Comparison of ENCODE assay signal across 21 mouse cellular contexts in genomic region chr5:120734380-120734990, GRCm38 (mm10). TPM values are rescaled to one million over a fixed set of nuclear protein-coding genes. Genes with fewer than 3 reads are reported as not detected.
A peak's percentile ranks its signal among the peaks of the same experiment; 100 is the strongest.
DNase-seq lines count a peak whose midpoint lies in the region; ATAC-seq and TF ChIP-seq lines count a peak whose summit lies in the region.
"Had no signal": no experiment of that assay in that cellular context is flagged by ENCODE, and none has a peak within 500 bp of the region (broad histone marks: within the 10 kb centered on the region; RNA-seq: fewer than 3 reads in every experiment).

No protein-coding gene starts in this region.

- no peak overlapping the region for H3K4me3 ChIP-seq in cerebellum, adult 2 months (replicated peaks; ENCODE audit: insufficient read depth, low read depth, low read length)
- H3K4me3 ChIP-seq in hindbrain, embryonic 16.5 days (ENCODE audit: low read length) = no peak overlapping the region
- no peak overlapping the region for H3K4me3 ChIP-seq in hindbrain, embryonic 11.5 days (ENCODE audit: low read depth, low read length)
- H3K4me3 ChIP-seq: erythroblast, embryonic 14.5 days; forebrain, embryonic 15.5 days; heart, adult 2 months; heart, embryonic 15.5 days; kidney, embryonic 15.5 days; liver, embryonic 12.5 days; midbrain, embryonic 10.5 days; myocyte had no signal

- DNase-seq in cerebellum, adult 2 months = peak; percentile 25 to 37
- no peak for DNase-seq in cerebellum, adult 11-12 months
- no peak for DNase-seq in hindbrain, embryonic 11.5 days (ENCODE audit: low spot score)
- DNase-seq in right cerebral cortex, postnatal 10 days (ENCODE audit: low spot score in 2 of 2) = peak; percentile 68 to 73
- DNase-seq in right cerebral cortex, postnatal 4 days = no peak
- DNase-seq in natural killer cell, adult 2 months (ENCODE audit: low spot score in 2 of 2) = no peak
- DNase-seq in adipocyte (ENCODE audit: low spot score) = no peak
- DNase-seq: gastrocnemius, postnatal 10 days; heart, adult 2 months; lung, embryonic 14.5 days; lung, postnatal 4 days; thymus, postnatal 25 days had no signal

- no peak overlapping the region for H3K9ac ChIP-seq in hindbrain, embryonic 16.5 days (ENCODE audit: low read depth, low read length)
- no peak overlapping the region for H3K9ac ChIP-seq in hindbrain, embryonic 11.5 days (ENCODE audit: low read depth, low read length)
- H3K9ac ChIP-seq: forebrain, embryonic 15.5 days; heart, embryonic 15.5 days; kidney, embryonic 15.5 days; liver, embryonic 12.5 days; lung, embryonic 14.5 days had no signal

- H3K27me3 ChIP-seq in cerebellum, adult 2 months (ENCODE audit: control insufficient read depth, insufficient read depth, low read length) = no peaks in the 10 kb centered on the region
- no peaks in the 10 kb centered on the region for H3K27me3 ChIP-seq in hindbrain, embryonic 16.5 days (replicated peaks; ENCODE audit: control insufficient read depth, insufficient read depth, low read length)
- no peaks in the 10 kb centered on the region for H3K27me3 ChIP-seq in hindbrain, embryonic 11.5 days (ENCODE audit: control insufficient read depth, insufficient read depth, low read length)
- H3K27me3 ChIP-seq: forebrain, embryonic 15.5 days had no signal

- no peak for TF ChIP-seq POLR2A in cerebellum, adult 2 months (IDR thresholded peaks at IDR 0.05; ENCODE audit: borderline replicate concordance, insufficient read depth, low read length)

- H3K4me1 ChIP-seq in cerebellum, adult 2 months (ENCODE audit: control insufficient read depth, insufficient read depth, low read length) = peaks cover 12% of the 10 kb centered on the region
- H3K4me1 ChIP-seq in hindbrain, embryonic 16.5 days (ENCODE audit: control insufficient read depth, insufficient read depth, low read depth, low read length) = no peaks in the 10 kb centered on the region; the same call in 1 of the 2 replicates
- no peaks in the 10 kb centered on the region for H3K4me1 ChIP-seq in hindbrain, embryonic 11.5 days (replicated peaks; ENCODE audit: control insufficient read depth, insufficient read depth, low read length)
- H3K4me1 ChIP-seq: heart, embryonic 15.5 days; kidney, embryonic 15.5 days; liver, embryonic 12.5 days had no signal

- H3K36me3 ChIP-seq in hindbrain, embryonic 16.5 days (ENCODE audit: control insufficient read depth, insufficient read depth, low read length) = no peaks in the 10 kb centered on the region
- no peaks in the 10 kb centered on the region for H3K36me3 ChIP-seq in hindbrain, embryonic 11.5 days (ENCODE audit: control insufficient read depth, insufficient read depth, low read length)
- H3K36me3 ChIP-seq: forebrain, embryonic 15.5 days; heart, embryonic 15.5 days; kidney, embryonic 15.5 days; liver, embryonic 12.5 days; midbrain, embryonic 10.5 days had no signal

- TF ChIP-seq CTCF in cerebellum, adult 2 months (IDR thresholded peaks at IDR 0.05; ENCODE audit: borderline replicate concordance, insufficient read depth, low read depth, low read length) = no peak

- H3K9me3 ChIP-seq in hindbrain, embryonic 16.5 days (ENCODE audit: control insufficient read depth, low read length) = no peaks in the 10 kb centered on the region
- no peaks in the 10 kb centered on the region for H3K9me3 ChIP-seq in hindbrain, embryonic 11.5 days (ENCODE audit: control insufficient read depth, low read length)
- H3K9me3 ChIP-seq: forebrain, embryonic 15.5 days; heart, embryonic 15.5 days; kidney, embryonic 15.5 days; liver, embryonic 12.5 days; midbrain, embryonic 10.5 days had no signal

- WGBS in cerebellum, adult 2 months = 47% methylated on average over 14 of the region's 14 CpGs
- 63% methylated on average over 14 of the region's 14 CpGs for WGBS in hindbrain, embryonic 16.5 days
- 70% methylated on average over 14 of the region's 14 CpGs for WGBS in hindbrain, embryonic 11.5 days

- H3K27ac ChIP-seq in cerebellum, adult 2 months (ENCODE audit: insufficient read depth, low read length) = no peak overlapping the region
- no peak overlapping the region for H3K27ac ChIP-seq in hindbrain, embryonic 16.5 days (ENCODE audit: low read depth, low read length)
- no peak overlapping the region for H3K27ac ChIP-seq in hindbrain, embryonic 11.5 days (ENCODE audit: low read depth, low read length)
- H3K27ac ChIP-seq: forebrain, embryonic 15.5 days; heart, embryonic 15.5 days; kidney, embryonic 15.5 days; liver, embryonic 12.5 days; midbrain, embryonic 10.5 days; stomach, postnatal 0 days had no signal

- no peak overlapping the region for H3K4me2 ChIP-seq in hindbrain, embryonic 16.5 days (ENCODE audit: low read length)
- H3K4me2 ChIP-seq in hindbrain, embryonic 11.5 days (replicated peaks; ENCODE audit: low read depth, low read length) = no peak overlapping the region
- H3K4me2 ChIP-seq: forebrain, embryonic 15.5 days; heart, embryonic 15.5 days; kidney, embryonic 15.5 days; liver, embryonic 12.5 days; lung, embryonic 14.5 days had no signal

- ATAC-seq in hindbrain, embryonic 16.5 days = peak; percentile 58
- no peak for ATAC-seq in hindbrain, embryonic 11.5 days (ENCODE audit: low FRiP score)
- ATAC-seq: forebrain, embryonic 15.5 days; liver, embryonic 12.5 days had no signal

RNA-seq across cellular contexts. Expression of gene Oas2, which starts 15.2 kb away (rescaled TPM):
- polyA plus RNA-seq in cerebellum, adult 2 months (2012; rRNA removed) = 0.41 and 0.80 TPM in 2 replicates
- polyA plus RNA-seq in hindbrain, embryonic 16.5 days (2015; fragmentation: Nextera tagmentation; extraction: Ambion mirVana) = 0.19 and 0.43 TPM in 2 replicates
- polyA plus RNA-seq in hindbrain, embryonic 11.5 days (2014; fragmentation: Nextera tagmentation; extraction: Ambion mirVana) = 0.13 TPM in 1 of 2 replicates, not detected in the other
- polyA plus RNA-seq: erythroblast, embryonic 14.5 days; midbrain, embryonic 10.5 days; myocyte had no signal

RNA-seq across cellular contexts. Expression of gene Dtx1, which starts 22.8 kb away (rescaled TPM):
- polyA plus RNA-seq in cerebellum, adult 2 months (2012; rRNA removed) = 123 and 127 TPM in 2 replicates
- polyA plus RNA-seq in hindbrain, embryonic 16.5 days (2015; fragmentation: Nextera tagmentation; extraction: Ambion mirVana) = 44.8 and 46.6 TPM in 2 replicates
- polyA plus RNA-seq in hindbrain, embryonic 11.5 days (2014; fragmentation: Nextera tagmentation; extraction: Ambion mirVana) = 4.6 and 5.0 TPM in 2 replicates
- polyA plus RNA-seq: erythroblast, embryonic 14.5 days; myocyte had no signal

RNA-seq across cellular contexts. Expression of gene Oas3, which starts 43.0 kb away (rescaled TPM):
- 0.08 TPM in 2 replicates for polyA plus RNA-seq in cerebellum, adult 2 months (2012; rRNA removed)
- polyA plus RNA-seq in hindbrain, embryonic 16.5 days (2015; fragmentation: Nextera tagmentation; extraction: Ambion mirVana) = 0.66 and 0.96 TPM in 2 replicates
- 0.15 and 0.21 TPM in 2 replicates for polyA plus RNA-seq in hindbrain, embryonic 11.5 days (2014; fragmentation: Nextera tagmentation; extraction: Ambion mirVana)

Comparison
In these comparisons a context has a peak if more than half of its experiments do, and no peak if none do; other contexts are left out.
1. DNase-seq: peak in cerebellum, adult 2 months (2 of 2) and right cerebral cortex, postnatal 10 days (2 of 2); none in cerebellum, adult 11-12 months (single experiment), hindbrain, embryonic 11.5 days (single experiment), right cerebral cortex, postnatal 4 days (single experiment), natural killer cell, adult 2 months (0 of 2) and adipocyte (single experiment).